Mouse (Mus musculus): ENCODE results near the gene Fgd4.
"Not testable (repeated sequence)": the region's sequence is repeated elsewhere in the genome, so short reads cannot be mapped to it uniquely, and the experiment has no call there.

Fgd4 gene

DNA sequence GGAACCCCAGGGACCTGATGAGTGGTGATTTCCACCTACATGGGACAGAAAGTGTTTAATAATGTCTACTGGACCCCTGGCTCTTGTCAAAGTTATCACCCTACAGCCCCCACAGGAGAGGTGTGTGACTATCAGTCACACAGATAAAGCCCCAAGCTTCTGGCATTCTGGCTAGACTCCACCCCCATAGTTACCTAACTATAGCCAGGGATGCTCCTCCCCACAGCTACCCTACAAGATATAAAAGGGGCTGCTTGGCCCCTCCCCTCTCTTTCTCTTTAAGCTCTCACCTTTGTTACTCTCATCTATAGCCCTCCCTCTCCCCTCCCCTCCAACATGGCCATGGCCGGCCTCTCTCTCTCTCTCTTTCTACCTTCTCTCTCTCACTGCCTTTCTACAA is 53.7 kb downstream of the Fgd4 start:
- no peak for DNase-seq (ENCODE audit: extremely low spot score, low read depth, low spot score)

DNA sequence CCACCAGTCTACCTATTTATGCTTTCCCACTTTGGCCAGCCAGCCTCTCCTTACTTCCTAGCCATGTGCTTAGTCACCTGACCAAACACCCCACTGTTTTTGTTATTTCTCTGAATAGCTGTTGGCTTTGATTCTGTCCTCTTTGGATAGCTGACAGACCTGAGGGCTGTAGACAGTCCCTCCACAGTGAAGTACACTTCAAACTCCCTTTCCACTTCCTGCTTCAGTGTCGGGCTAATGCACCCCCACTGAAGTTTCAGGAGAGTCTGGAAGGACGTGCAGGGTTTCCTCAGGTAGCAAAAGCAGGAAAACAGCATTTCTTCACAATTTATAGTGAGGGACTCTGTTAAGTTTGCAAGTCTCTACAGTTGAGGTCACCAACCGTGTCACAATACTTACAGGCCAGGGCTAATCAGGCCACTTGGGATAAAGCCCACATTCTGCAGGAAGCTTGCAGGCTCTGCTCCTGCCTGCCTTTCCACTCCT is 57.4 kb downstream of the Fgd4 start:
- no peak for DNase-seq (ENCODE audit: extremely low spot score, low read depth, low spot score)

DNA sequence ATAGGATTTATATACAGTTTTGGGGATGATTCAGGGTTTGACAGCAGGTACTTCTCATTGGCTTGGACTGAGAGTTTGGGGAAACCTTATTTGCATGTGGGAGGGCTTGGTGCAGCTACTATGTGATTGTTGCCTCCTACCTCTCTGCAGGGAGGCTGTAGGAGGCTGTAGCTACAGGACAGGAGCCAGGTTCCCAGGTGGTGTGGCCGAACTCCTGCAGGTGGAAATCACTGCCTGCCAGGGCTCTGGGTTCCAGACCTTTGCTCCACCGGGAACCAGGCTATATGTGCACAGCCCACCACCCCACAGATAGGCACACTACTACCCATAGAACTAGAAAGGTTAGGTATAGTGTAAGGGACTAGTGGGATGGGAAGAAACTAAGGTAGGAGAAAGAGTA is 61.0 kb downstream of the Fgd4 start:
- DNase-seq (ENCODE audit: extremely low spot score, low read depth, low spot score), result not testable (repeated sequence)

DNA sequence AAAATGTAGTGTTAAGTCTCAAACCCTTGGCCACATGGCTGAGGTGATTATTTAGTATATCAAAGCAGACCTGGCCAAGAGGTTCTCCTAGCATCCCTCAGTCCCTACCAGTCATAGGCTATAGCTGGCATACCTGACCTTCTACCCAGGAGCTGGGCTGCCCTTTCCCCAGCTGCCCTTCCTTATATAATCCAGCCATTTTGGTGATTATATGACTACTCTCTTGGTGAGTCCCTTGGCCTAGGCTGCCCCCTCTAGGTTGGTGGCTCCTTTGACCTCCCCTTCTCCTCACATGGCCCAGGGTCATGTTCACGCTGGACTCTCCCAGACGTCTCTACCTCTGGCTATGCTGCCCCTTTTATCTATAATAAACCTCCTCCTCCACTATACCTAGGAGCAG is 65.1 kb downstream of the Fgd4 start:
- no peak for DNase-seq (ENCODE audit: extremely low spot score, low read depth, low spot score)

DNA sequence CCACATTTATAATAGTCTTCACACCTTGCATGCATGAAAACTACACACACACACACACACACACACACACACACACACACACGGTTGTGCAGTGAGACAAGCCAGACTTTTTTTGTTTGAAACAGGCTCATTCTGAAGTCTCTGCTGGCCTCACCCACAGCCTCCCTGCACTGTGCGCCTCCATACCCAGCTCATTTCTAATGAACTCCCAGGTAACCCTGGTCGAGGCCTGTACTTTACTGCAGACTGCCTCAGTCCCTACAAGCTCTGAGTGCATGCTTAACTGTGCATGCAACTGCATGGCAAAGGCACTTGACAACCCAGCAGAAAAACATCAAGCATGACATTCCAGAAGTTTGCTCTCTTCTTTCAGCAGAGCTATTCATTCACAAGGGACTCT is 72.3 kb downstream of the Fgd4 start:
- DNase-seq (ENCODE audit: extremely low spot score, low read depth, low spot score), result no peak

DNA sequence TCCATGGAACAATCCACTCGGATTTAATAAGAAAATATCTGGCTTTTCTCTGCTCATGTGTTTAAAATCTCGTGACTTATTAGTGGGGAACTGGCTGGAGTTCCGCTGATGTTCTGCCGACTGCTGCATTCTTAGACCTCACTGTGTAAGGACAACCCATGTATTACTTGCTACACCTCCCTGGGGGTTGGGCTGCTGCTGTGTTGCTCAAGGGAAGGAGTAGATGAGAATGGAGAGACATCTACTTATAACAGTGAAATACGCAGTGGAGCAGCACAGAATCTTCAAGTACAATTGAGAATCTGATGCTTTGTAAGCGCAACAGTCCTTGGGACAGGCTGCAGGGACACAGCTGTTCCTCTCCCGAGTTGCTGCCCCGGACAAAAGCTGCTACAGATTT is 73.1 kb downstream of the Fgd4 start:
- DNase-seq (ENCODE audit: extremely low spot score, low read depth, low spot score), result no peak

DNA sequence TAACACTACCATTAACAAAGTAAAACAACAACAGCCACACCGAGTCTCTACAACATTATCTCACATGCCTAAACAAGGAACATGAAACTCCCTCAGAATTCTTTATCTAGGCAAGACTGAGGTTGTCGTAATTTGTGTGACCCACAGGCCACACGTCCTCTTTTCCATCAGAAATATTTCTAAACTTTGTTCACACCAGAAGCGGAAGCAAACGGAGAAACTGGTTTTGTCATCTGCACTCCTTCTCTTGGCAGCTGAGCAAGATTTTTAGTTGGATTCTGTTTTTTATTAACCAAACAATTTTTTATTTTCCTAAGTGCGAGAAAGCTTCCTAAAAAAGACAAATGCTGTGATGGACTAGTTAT is 73.6 kb downstream of the Fgd4 start:
- no peak for DNase-seq (ENCODE audit: extremely low spot score, low read depth, low spot score)

DNA sequence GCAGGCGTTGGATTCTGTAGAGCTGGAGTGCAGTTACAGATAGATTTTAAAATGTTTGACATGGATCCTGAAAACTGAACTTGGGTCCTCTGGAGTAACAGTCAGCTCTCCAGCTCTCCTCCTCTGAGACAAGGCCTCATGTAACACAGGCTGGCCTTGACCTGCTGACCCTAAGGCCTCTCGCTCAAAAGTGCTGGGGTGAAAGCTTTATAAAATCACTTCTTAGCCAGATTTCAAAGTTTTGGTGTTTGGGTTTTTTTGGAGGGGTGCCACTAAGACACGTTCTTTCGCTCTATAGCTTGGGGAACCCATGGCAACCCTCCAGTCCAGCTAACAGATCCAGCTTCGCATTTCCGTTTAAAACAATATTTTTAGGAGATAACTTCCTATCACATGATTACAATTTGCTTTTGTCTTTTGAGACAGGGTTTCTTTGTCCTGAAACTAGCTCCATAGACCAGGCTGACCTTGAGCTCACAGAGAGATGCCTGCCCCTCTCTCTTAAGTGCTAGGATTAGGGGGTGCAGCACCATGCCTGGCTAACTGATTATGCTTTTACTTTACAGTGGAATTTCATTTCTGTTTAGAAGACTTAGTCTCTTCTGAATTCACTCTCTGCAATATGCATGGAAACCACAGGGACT is 74.1 kb downstream of the Fgd4 start:
- DNase-seq (ENCODE audit: extremely low spot score, low read depth, low spot score), result no peak

DNA sequence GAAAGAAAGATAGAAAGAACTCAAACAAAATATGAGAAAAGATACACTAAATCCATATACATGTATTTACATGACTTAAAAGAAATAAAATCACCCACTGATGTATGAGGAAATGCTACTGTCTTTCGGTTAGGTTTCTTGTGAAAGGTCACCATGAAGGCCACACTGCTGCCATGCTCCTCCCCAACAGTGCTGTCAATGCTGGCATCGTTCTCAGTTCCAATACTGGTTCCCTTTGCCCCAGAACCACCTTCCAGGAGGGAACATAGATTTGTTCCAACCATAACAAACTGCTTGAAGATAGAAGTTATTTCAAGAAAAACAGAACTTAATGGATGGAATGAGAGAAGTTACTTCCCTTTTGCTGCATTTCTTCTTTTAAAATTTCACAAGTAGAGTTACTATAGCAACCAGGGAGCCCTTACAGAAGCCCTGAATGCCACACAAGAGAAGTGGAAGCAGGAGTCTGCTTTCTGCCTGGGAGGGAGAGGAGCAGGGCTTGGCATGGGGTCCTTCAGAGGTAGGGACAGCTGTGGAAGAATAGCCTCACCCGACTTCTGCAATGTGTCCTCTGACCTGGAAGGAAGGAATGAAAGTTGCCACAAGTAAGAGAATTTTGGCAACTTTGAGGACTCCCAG is 75.0 kb downstream of the Fgd4 start:
- DNase-seq (ENCODE audit: extremely low spot score, low read depth, low spot score), result no peak

DNA sequence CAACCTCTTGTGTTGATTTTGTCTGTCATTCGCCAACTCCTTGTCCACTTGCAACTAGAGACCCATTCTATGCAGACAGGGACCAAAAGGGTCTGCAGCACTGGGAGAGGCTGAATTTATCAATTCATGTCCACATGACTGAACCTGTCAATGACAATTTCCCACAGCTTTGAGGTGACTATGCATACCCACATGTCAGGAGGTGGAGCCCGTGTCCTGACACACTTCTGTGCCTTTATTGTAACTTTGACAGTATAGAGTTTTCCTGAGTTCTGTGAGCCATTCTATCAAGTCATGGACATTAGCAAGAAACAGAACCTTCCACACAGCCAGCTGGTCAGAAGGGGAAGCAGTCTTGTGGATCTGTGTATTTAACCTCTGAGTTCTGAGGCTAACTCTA is 76.7 kb downstream of the Fgd4 start:
- DNase-seq (ENCODE audit: extremely low spot score, low read depth, low spot score), result no peak

DNA sequence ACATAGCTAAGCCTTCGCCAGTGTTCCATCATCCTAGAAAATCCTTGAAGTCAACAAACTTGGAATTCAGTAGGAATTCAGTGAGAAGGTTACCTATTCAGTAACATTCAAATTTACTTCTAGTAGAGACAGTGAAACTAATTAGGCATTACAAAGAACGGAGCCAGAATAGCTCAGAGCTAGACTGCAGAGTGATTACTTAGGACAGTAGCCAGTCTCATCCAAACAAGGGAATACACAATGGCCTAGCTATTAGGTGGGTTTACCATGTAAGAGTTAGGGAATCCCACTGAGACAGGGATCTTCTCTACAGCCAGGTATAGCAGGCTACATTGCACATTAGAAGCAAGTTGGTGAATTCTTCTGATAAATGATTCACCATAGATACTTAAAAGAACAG is 77.5 kb downstream of the Fgd4 start:
- DNase-seq (ENCODE audit: extremely low spot score, low read depth, low spot score), result not testable (repeated sequence)

DNA sequence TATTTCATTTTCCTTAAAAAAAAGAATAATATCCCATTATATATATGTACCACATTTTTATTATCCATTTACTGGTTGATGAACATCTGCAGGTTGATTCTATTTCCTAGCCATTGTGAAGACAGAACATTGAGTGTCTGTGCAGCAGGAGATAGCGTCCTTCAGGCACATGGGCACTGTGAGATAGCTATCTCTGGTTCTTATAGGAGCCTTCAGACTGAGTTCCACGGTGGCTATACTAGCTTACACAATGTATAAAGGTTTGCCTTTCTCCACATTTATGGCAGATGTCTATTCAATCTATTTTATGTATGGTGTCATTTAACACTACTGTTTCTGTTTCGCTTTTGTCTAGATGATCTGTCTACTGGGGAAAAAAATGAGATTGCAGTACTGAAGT is 98.9 kb downstream of the Fgd4 start:
- no peak for DNase-seq (ENCODE audit: extremely low spot score, low read depth, low spot score)

DNA sequence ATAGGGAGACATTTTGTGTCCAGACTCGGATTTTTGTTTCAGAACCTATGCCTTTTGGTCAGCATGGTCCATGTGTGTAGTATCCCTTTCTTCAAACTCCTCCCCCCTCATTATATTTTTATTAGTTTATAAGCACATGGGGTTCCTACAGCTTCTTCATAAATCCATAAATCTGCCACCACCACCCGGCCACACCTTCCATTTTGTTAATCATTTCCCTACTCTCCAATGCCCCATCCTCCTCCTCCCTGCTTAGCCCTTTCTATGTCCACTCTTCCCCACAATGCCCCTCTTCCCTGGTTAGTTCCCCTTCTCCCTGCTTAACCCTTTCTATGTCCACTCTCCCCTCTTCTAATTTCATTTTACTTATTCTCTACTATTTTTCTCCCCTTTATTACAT is 99.4 kb downstream of the Fgd4 start:
- no peak for DNase-seq (ENCODE audit: extremely low spot score, low read depth, low spot score)

DNA sequence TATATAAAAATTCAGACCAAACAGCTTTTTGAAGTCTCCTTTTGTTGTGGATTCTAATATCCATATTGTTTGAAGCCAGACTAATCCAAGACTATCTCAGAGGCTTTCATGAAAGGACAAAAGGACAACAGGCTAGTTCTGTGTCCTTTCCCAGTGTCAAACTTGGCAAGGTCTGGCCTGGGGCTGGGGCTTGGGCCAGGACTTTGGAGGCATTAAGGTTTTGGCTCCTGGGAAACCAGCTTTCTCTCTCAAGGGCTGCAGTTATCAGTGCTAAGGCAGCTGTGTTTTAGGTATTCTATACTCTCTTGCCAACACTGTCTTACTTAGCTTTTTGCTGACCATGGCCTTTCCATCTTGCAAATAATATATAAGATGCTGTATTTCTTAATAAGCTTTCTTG is 101.6 kb downstream of the Fgd4 start:
- no peak for DNase-seq (ENCODE audit: extremely low spot score, low read depth, low spot score)

DNA sequence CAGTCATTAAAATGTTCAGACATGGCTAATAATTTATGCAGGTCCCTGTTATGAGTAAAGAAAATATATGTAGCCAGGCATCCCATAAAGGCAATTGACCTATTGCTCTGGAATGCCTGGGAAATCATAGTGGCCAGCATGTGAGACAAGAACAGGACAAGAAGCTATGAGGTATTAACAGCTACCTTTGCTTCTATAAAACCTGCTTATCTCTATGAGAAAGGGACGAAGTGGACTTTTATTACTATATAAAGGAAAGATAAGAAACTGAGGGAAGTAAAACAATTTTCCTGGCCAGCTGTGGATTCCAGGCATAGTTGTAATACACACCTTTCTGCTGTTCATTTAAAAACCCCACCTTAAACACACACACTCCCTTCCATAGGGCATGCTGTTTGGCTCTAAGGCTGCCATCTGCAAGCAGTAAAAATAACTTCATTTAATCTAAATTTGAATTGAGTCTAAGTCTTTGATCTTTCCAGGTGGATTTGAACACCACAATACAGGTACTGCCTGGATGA is 114.8 kb downstream of the Fgd4 start:
- no peak for DNase-seq (ENCODE audit: extremely low spot score, low read depth, low spot score)

DNA sequence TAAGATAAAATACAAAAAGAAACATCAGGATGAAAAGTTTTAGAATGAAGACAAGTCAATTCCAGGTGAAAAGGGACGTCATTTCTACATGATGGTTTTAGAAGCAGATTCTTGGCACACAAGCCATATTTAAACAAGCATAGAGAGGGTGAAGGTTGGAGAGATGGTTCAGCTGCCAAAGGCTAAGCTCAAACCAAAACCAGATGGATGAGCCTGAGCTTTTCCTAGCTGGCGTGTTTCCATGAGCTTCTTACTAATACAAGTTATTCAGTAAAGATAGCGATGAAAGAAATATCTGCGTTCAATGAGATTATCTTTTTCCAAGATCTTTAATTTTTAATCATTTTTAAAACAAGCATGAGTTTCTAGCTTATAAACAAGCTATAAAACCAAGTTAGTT is 115.7 kb downstream of the Fgd4 start:
- DNase-seq (ENCODE audit: extremely low spot score, low read depth, low spot score), result no peak

DNA sequence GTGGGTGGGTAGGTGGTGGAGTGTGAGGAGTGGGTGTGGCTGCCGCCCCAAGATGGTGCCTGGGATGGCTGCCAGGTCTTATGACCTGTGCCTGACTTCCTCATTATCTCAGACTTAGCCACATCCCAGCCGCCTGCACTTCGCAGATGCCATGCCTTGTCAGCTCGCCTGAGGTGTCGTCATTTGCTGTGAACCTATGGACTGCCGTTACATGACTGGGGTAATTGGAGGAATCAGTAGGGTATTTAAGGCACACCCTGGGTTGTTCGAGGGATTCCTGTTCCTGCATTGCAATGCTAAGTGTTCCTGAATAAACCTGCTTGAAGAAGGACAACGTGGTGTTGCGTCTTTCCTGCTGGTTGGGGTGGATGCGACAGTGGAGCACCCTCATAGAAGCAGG is 126.9 kb downstream of the Fgd4 start:
- DNase-seq (ENCODE audit: extremely low spot score, low read depth, low spot score), result not testable (repeated sequence)

DNA sequence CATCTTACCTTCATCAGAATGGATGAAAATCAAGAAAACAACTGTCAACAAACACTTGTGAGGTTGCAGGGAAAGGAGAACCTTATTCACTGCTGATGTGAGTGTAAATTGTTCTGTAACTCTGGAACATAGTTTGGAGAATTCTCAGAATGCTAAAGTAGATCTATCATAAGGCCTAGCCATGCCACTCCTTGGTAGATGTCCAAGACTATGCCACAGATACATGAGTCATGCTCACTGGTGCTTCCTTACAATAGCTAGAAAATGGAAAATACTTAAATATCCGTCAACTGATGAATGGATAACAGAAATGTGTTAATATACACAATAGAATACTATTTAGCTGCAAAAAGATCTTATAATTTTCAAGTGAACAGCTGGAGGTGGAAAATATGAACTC is 150.3 kb downstream of the Fgd4 start:
- DNase-seq (ENCODE audit: extremely low spot score, low read depth, low spot score), result no peak

DNA sequence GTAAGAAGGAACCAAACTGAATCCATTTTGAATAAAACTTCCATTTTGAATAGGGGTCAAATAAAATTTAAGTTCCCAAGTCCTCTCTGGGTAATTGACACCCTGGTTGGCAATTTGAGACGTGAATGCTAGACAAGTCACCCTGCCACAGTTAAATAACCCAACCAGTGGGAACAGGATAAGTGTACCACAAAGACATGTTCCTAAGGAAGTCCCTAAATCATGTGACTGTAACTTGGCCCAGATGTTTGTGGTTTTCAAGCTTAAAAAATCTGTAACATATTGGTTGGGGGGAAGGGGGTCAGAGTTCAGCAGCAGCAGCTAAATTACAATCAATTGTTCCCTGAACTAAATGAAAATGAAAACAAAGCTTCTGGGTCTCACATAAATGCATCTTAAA is 161.9 kb downstream of the Fgd4 start:
- DNase-seq (ENCODE audit: extremely low spot score, low read depth, low spot score), result peak; percentile 20

DNA sequence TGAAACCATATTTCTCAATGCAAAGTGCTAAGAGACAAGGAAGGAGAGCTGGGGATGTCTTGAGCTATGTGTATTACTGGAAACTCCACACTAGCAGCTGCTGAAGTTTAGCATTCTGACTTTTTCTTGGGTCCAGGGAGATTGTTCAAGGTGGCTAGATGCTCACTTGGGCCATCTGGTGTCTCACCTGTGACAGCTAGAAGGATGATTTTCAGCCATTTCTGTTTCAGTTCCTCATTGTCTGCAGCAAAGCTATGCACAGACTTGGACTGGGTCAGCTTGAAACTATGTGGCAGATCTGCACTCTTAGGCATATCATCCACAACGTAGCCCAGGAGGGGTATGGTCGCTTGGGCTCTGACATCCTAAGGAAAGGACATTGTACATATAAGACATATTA is 177.9 kb downstream of the Fgd4 start:
- no peak for DNase-seq (ENCODE audit: extremely low spot score, low read depth, low spot score)

DNA sequence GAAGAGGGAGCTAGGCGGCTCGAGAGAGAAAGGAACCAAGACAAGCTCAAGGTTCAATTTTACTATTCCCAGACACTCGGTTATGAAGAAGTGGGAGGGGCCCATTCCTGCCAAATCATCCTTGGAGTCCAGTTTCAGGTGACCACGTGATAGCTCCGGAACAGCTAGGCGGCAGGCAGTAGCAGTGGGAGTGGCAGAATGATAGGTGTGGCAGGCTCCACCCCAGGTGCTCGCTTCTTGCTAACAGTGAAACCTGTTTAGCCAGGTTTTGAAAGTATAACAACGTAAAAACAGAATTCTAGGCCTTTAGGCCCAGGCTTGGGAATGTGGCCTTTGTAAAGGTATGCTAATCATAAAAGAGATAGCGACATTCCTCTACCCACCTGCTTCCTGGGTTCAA is 233.1 kb downstream of the Fgd4 start:
- not testable (repeated sequence) for DNase-seq (ENCODE audit: extremely low spot score, low read depth, low spot score)
